Mouse (Mus musculus): ENCODE measurements around the gene Pof1b. TPM values are rescaled to one million over a fixed set of nuclear protein-coding genes. Genes with fewer than 3 reads are reported as not detected.

Pof1b gene
- polyA plus RNA-seq (2012; rRNA removed), result not detected in 2 replicates

GRCm38 (mm10) chrX:112698508-112698907, at the start of gene Pof1b:
TSS of gene Pof1b (minus strand) at chrX:112698651.
- 80% methylated on average over 5 of the region's 5 CpGs for WGBS
- Histone ChIP-seq H3K27ac (ENCODE audit: insufficient read depth, low read length) (no peak within 1 kb of the TSS), H3K36me3 (ENCODE audit: control insufficient read depth, insufficient read depth, low read length) (no peaks in the 10 kb centered on the region), H3K4me1 (ENCODE audit: control insufficient read depth, insufficient read depth, insufficient read length) (no peaks in the 10 kb centered on the region), H3K4me3 (ENCODE audit: extremely low read depth, insufficient read depth, insufficient read length) (no peak within 1 kb of the TSS), H3K27me3 (ENCODE audit: control insufficient read depth, insufficient read depth, low read length) (no peaks in the 10 kb centered on the region)
- TF ChIP-seq POLR2A (IDR thresholded peaks at IDR 0.05; ENCODE audit: low read depth, low read length) (no peak), CTCF (IDR thresholded peaks at IDR 0.05; ENCODE audit: extremely low read depth, insufficient read depth, insufficient read length, insufficient replicate concordance) (no peak)
- no peak for DNase-seq (ENCODE audit: low read depth in 1 of 2, low spot score in 2 of 2)

DNA sequence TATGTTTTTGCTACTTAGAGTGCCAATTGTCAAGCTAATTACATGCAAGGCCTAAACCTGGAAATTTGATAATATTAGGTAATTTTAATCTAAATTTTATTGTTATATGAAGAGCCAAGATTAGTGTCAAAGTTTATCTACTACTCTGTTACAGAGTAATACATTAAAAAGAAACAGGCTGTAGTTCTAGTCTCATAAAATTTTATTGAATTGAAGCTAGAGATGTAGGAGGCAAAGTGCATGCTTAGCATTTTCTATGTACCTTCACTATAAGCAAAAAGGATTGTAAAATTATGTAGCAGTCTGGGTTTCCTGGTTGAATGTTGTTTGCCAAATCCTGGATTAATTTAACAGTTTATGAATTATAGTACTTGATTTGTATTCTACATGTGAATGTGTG, 18.1 kb upstream of the Pof1b start:
- Histone ChIP-seq H3K4me1 (ENCODE audit: control insufficient read depth, insufficient read depth, insufficient read length) (no peaks in the 10 kb centered on the region), H3K27me3 (ENCODE audit: control insufficient read depth, insufficient read depth, low read length) (no peaks in the 10 kb centered on the region), H3K27ac (ENCODE audit: insufficient read depth, low read length) (no peak overlapping the region), H3K4me3 (ENCODE audit: extremely low read depth, insufficient read depth, insufficient read length) (no peak overlapping the region), H3K36me3 (ENCODE audit: control insufficient read depth, insufficient read depth, low read length) (no peaks in the 10 kb centered on the region)
- DNase-seq (ENCODE audit: low read depth in 1 of 2, low spot score in 2 of 2), result no peak
- TF ChIP-seq CTCF (IDR thresholded peaks at IDR 0.05; ENCODE audit: extremely low read depth, insufficient read depth, insufficient read length, insufficient replicate concordance) (no peak), POLR2A (IDR thresholded peaks at IDR 0.05; ENCODE audit: low read depth, low read length) (no peak)

DNA sequence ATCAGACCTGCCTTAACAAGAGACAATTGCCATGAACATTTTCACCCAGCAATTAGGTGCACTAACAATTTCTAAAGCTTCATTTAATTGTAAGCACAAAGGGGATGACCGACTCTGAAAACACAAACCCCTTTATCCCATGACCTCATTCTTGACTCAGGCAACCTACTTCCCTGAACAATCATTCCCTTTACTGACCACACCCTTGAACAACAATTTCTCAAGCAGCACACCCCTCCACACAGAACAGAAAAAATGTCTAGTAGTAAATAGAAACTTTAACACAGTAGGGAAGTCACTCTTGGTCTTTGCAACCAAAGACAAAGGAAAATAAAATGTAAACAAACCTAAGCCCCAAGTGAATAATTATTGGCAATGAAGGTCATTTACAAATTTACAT, 4.1 kb downstream of the Pof1b start:
- TF ChIP-seq POLR2A (IDR thresholded peaks at IDR 0.05; ENCODE audit: low read depth, low read length), result no peak
- no peak for TF ChIP-seq CTCF (IDR thresholded peaks at IDR 0.05; ENCODE audit: extremely low read depth, insufficient read depth, insufficient read length, insufficient replicate concordance)
- Histone ChIP-seq H3K4me1 (ENCODE audit: control insufficient read depth, insufficient read depth, insufficient read length) (no peaks in the 10 kb centered on the region), H3K27ac (ENCODE audit: insufficient read depth, low read length) (no peak overlapping the region), H3K4me3 (ENCODE audit: extremely low read depth, insufficient read depth, insufficient read length) (no peak overlapping the region), H3K36me3 (ENCODE audit: control insufficient read depth, insufficient read depth, low read length) (no peaks in the 10 kb centered on the region), H3K27me3 (ENCODE audit: control insufficient read depth, insufficient read depth, low read length) (no peaks in the 10 kb centered on the region)
- 58% methylated on average over 1 of the region's 1 CpGs for WGBS
- DNase-seq (ENCODE audit: low read depth in 1 of 2, low spot score in 2 of 2), result no peak

GRCm38 (mm10) chrX:112680605-112681004, 17.8 kb downstream of the Pof1b start:
- 53% methylated on average over 5 of the region's 5 CpGs for WGBS
- Histone ChIP-seq H3K27me3 (ENCODE audit: control insufficient read depth, insufficient read depth, low read length) (no peaks in the 10 kb centered on the region), H3K4me3 (ENCODE audit: extremely low read depth, insufficient read depth, insufficient read length) (no peak overlapping the region), H3K27ac (ENCODE audit: insufficient read depth, low read length) (no peak overlapping the region), H3K4me1 (ENCODE audit: control insufficient read depth, insufficient read depth, insufficient read length) (no peaks in the 10 kb centered on the region), H3K36me3 (ENCODE audit: control insufficient read depth, insufficient read depth, low read length) (no peaks in the 10 kb centered on the region)
- DNase-seq (ENCODE audit: low read depth in 1 of 2, low spot score in 2 of 2), result no peak
- no peak for TF ChIP-seq POLR2A (IDR thresholded peaks at IDR 0.05; ENCODE audit: low read depth, low read length)
- no peak for TF ChIP-seq CTCF (IDR thresholded peaks at IDR 0.05; ENCODE audit: extremely low read depth, insufficient read depth, insufficient read length, insufficient replicate concordance)

GRCm38 (mm10) chrX:112675525-112675924, 22.9 kb downstream of the Pof1b start:
- DNase-seq (ENCODE audit: low read depth in 1 of 2, low spot score in 2 of 2), result no peak
- no peak overlapping the region for H3K4me3 ChIP-seq (ENCODE audit: extremely low read depth, insufficient read depth, insufficient read length)
- TF ChIP-seq POLR2A (IDR thresholded peaks at IDR 0.05; ENCODE audit: low read depth, low read length) (no peak), CTCF (IDR thresholded peaks at IDR 0.05; ENCODE audit: extremely low read depth, insufficient read depth, insufficient read length, insufficient replicate concordance) (no peak)
- H3K4me1 ChIP-seq (ENCODE audit: control insufficient read depth, insufficient read depth, insufficient read length), result no peaks in the 10 kb centered on the region
- H3K27ac ChIP-seq (ENCODE audit: insufficient read depth, low read length), result no peak overlapping the region
- H3K27me3 ChIP-seq (ENCODE audit: control insufficient read depth, insufficient read depth, low read length), result no peaks in the 10 kb centered on the region
- H3K36me3 ChIP-seq (ENCODE audit: control insufficient read depth, insufficient read depth, low read length), result no peaks in the 10 kb centered on the region
- 48% methylated on average over 1 of the region's 1 CpGs for WGBS

GRCm38 (mm10) chrX:112601306-112602120, 96.9 kb downstream of the Pof1b start:
- WGBS, result 33% methylated on average over 71 of the region's 81 CpGs
- Histone ChIP-seq H3K27ac (ENCODE audit: insufficient read depth, low read length) (no peak overlapping the region), H3K4me1 (ENCODE audit: control insufficient read depth, insufficient read depth, insufficient read length) (no peaks in the 10 kb centered on the region), H3K27me3 (ENCODE audit: control insufficient read depth, insufficient read depth, low read length) (no peaks in the 10 kb centered on the region), H3K4me3 (ENCODE audit: extremely low read depth, insufficient read depth, insufficient read length) (peak overlapping the region; percentile 14; the same call in 1 of the 2 replicates), H3K36me3 (ENCODE audit: control insufficient read depth, insufficient read depth, low read length) (no peaks in the 10 kb centered on the region)
- TF ChIP-seq CTCF (IDR thresholded peaks at IDR 0.05; ENCODE audit: extremely low read depth, insufficient read depth, insufficient read length, insufficient replicate concordance) (no peak), POLR2A (IDR thresholded peaks at IDR 0.05; ENCODE audit: low read depth, low read length) (no peak)
- no peak for DNase-seq (ENCODE audit: low read depth in 1 of 2, low spot score in 2 of 2)
